Mouse (Mus musculus) activated CD4-positive, CD25-positive, alpha-beta regulatory T cell (primary cell): ENCODE data around the gene Hsd17b3. TPM values are rescaled to one million over a fixed set of nuclear protein-coding genes. Genes with fewer than 3 reads are reported as not detected.

ENCODE experiments used
- polyA plus RNA-seq, 2 experiments: library from polyadenylated mRNA; unstranded; fragments of 100-300 nt; shearing (Covaris generic); gene quantifications; one replicate each; pipeline ENCODE4 v1.2.1; 2017

Gene Hsd17b3
- polyA plus RNA-seq: under 1 TPM in 1 of 2 experiments, not detected in 1; 0.37 TPM

GRCm38 (mm10) chr13:64089130-64089529 lies at the start of gene Hsd17b3:
Gene Hsd17b3 (minus strand): TSS chr13:64089230.

GRCm38 (mm10) chr13:64128858-64129615 lies 40.0 kb upstream of the Hsd17b3 start, which contains the start of gene Slc35d2:
Gene Slc35d2 (minus strand): TSS chr13:64129368.

Other genes with a start within 250 kb of the Hsd17b3 start
- 10 to 100 TPM; 22.7 to 37.4 TPM for gene Slc35d2, start 40.1 kb upstream of the Hsd17b3 start, polyA plus RNA-seq
- gene Zfp367, start 64.0 kb upstream of the Hsd17b3 start, polyA plus RNA-seq: 10 to 100 TPM; 10.8 to 13.4 TPM
- 10 to 100 TPM; 30.0 to 38.0 TPM for gene Habp4, start 72.6 kb upstream of the Hsd17b3 start, polyA plus RNA-seq
- gene Cdc14b, start 186.1 kb upstream of the Hsd17b3 start, polyA plus RNA-seq: 10 to 100 TPM in 1 of 2 experiments, 1 to 10 TPM in 1; 4.6 to 13.2 TPM
- gene Aaed1, start 223.5 kb upstream of the Hsd17b3 start, polyA plus RNA-seq: 10 to 100 TPM; 20.9 to 34.5 TPM